Mouse (Mus musculus): ENCODE data around the gene Dpm2.

GRCm38 (mm10) chr2:32589213-32589795 lies 18.6 kb downstream of the Dpm2 start:
- no peak for TF ChIP-seq POLR2A (IDR thresholded peaks at IDR 0.05; ENCODE audit: extremely low read depth, insufficient read depth, low read length)
- TF ChIP-seq CTCF (IDR thresholded peaks at IDR 0.05; ENCODE audit: low read depth, low read length): no peak

Data from liver, adult 2 months (tissue).